Mouse (Mus musculus) lung, embryonic 14.5 days (tissue): ENCODE results near the gene Nln. TPM values are rescaled to one million over a fixed set of nuclear protein-coding genes. Genes with fewer than 3 reads are reported as not detected.
A peak's percentile ranks its signal among the peaks of the same experiment; 100 is the strongest.

Source experiments
- ATAC-seq: fragments of 200-750 bp; cut with Nextera tagmentation; 2 replicates; pipeline ENCODE4 v1.8.0; 2017; ENCODE audit warnings: mild to moderate bottlenecking, moderate TSS enrichment, moderate library complexity; ENCODE audit not compliant: insufficient read depth
- DNase-seq: peaks from one replicate; pipeline ENCODE4 v3.0.0-alpha.2; 2015
- H3K27ac ChIP-seq: fragments of 300-500 bp; sonication (generic); 2 replicates; pipeline ENCODE4 v1.5.1; 2014; ENCODE audit warnings: low read depth, mild to moderate bottlenecking, moderate library complexity
- H3K27me3 ChIP-seq: fragments of 300-500 bp; sonication (generic); 2 replicates; pipeline ENCODE4 v1.6.1; 2014; ENCODE audit warnings: low read length, control low read depth; ENCODE audit not compliant: insufficient read depth
- H3K36me3 ChIP-seq: fragments of 300-500 bp; sonication (generic); 2 replicates; pipeline ENCODE4 v1.6.1; 2014; ENCODE audit warnings: control low read depth; ENCODE audit not compliant: insufficient read depth
- H3K4me1 ChIP-seq: fragments of 300-500 bp; sonication (generic); 2 replicates; pipeline ENCODE4 v1.6.1; 2014; ENCODE audit warnings: antibody characterized with exemption, control low read depth; ENCODE audit not compliant: insufficient read depth
- H3K4me2 ChIP-seq: fragments of 300-500 bp; sonication (generic); 2 replicates; pipeline ENCODE4 v1.6.1; 2014; ENCODE audit warnings: mild to moderate bottlenecking
- H3K4me3 ChIP-seq: fragments of 300-500 bp; sonication (generic); 2 replicates; pipeline ENCODE4 v1.5.1; 2014; ENCODE audit warnings: low read depth, low read length
- H3K9ac ChIP-seq: fragments of 300-500 bp; sonication (generic); 2 replicates; pipeline ENCODE4 v1.6.1; 2014
- H3K9me3 ChIP-seq: fragments of 300-500 bp; sonication (generic); 2 replicates; pipeline ENCODE4 v1.6.1; 2016; ENCODE audit warnings: low read depth, low read length, control low read depth
- CTCF ChIP-seq: IDR thresholded peaks from 2 replicates; pipeline ENCODE4 v1.5.1; 2016; ENCODE audit warnings: antibody characterized with exemption, low read depth
- WGBS: fragments of 180-500 bp; shearing (Covaris S2); extraction: QIAGEN DNeasy Blood & Tissue Kit; methylation state at CpG from one replicate; pipeline ENCODE4 v1.1.7; 2014; 5-methylcytosine and 5-hydroxymethylcytosine counted together
- polyA plus RNA-seq: library from polyadenylated mRNA; unstranded; fragments of >200 nt; fragmentation: Nextera tagmentation; extraction: Ambion mirVana; gene quantifications from 2 replicates; pipeline ENCODE4 v1.2.1, GENCODE M21; 2014

Gene Nln
- polyA plus RNA-seq, 1 experiment from 2014 or later, result 24.8 TPM

DNA sequence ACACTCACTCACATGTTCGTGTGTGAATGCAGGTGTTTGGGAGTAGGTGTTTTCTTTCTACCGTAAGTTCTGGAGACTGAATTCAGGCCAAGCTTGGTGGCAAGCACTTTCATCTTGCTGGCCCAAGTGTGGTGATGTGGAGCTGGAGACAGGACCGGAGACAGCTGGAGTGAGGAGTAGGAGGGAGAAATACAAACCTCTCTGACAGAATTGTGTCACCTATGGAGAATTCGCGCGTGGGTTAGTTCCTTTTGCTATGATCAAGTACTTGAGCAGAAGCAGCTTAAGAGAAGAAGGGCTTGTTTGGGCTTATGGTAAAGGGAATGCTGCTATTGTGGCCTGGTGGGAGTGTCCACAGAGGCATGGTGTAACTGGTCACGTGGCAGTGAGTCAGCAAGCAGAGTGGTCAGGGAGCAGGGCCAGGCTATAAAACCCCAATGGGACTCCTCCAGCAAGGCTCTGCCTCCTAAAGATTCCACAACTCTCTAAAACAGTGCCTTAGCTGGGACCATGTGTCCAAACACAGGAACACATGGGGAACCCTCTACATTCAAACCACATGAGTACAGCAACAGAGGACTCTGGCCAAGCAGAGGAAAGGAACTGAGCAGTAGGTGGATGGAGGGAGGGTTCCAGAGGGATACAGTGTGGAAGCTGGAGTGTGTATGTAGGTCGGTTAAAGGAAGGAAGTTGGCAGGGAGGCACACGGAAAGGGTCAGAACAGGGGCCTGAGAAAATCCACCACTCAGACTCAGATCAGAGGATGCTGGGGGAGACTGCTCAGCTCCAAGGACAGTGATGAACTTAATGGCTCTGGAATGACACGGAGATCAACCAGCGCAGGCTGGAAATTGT is 14.7 kb downstream of the Nln start:
- no peak for DNase-seq
- Histone ChIP-seq H3K9ac (no peak overlapping the region), H3K4me3 (no peak overlapping the region), H3K9me3 (no peaks in the 10 kb centered on the region), H3K4me2 (no peak overlapping the region), H3K27me3 (no peaks in the 10 kb centered on the region), H3K27ac (no peak overlapping the region), H3K4me1 (peaks cover 7% of the 10 kb centered on the region), H3K36me3 (0 out of 2 replicates have a peak, but pooled peaks cover 2% of the 10 kb centered on the region)
- WGBS, result 69% methylated on average over 11 of the region's 11 CpGs
- no peak for TF ChIP-seq CTCF
- peak; percentile 28; the same call in 1 of the 2 replicates for ATAC-seq

DNA sequence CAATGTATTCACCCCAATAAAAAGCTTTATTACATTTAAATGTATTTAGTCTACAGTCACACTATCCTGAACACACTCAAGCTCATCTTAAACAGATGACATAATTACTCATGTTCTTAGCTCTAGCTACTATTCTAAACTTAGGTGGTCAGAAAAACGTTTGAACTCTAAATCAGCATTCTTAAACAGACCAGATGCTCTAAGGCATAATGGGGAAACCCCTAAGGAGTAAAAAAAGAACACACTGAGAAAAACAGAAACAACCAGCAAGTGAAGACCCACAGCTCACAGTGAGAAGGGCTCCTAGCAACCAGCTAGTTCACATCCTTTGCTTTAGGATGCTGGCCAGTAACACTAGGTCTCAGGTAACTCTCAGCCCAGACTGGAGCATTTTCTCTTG is 17.7 kb downstream of the Nln start:
- H3K27me3 ChIP-seq, result no peaks in the 10 kb centered on the region
- H3K9ac ChIP-seq, result no peak overlapping the region
- H3K4me1 ChIP-seq, result 0 out of 2 replicates have a peak, but pooled peaks cover 2% of the 10 kb centered on the region
- TF ChIP-seq CTCF, result no peak
- H3K4me2 ChIP-seq, result no peak overlapping the region
- H3K27ac ChIP-seq, result no peak overlapping the region
- 4% methylated on average over 1 of the region's 1 CpGs for WGBS
- no peak overlapping the region for H3K4me3 ChIP-seq
- no peaks in the 10 kb centered on the region for H3K9me3 ChIP-seq
- H3K36me3 ChIP-seq, result 0 out of 2 replicates have a peak, but pooled peaks cover 2% of the 10 kb centered on the region
- ATAC-seq, result no peak
- DNase-seq, result no peak

DNA sequence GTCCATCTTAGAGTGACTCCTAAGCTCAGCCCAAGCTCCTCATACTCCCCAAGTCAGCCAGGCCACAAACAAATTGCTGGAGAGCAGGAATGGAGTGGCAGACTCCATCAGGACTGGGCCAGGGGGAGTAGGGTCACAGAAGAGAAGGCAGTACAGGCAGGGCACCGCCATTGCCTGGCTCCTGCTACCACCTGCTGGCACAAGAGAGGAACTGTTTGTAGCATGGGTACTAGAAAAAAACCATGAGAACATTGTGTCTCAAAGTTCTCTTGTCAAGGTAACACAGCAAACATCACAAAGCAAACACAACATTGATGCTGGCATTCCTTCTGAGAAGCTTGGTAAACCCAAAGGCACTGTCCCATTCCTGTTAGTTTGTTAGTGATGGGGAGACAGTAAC is 20.0 kb downstream of the Nln start:
- H3K27me3 ChIP-seq, result no peaks in the 10 kb centered on the region
- no peaks in the 10 kb centered on the region for H3K4me1 ChIP-seq
- peak; percentile 71 for DNase-seq
- ATAC-seq, result peak; percentile 85; the same call in 1 of the 2 replicates
- no peak overlapping the region for H3K9ac ChIP-seq
- H3K9me3 ChIP-seq, result no peaks in the 10 kb centered on the region
- H3K27ac ChIP-seq, result no peak overlapping the region
- 0 out of 2 replicates have a peak, but pooled peaks cover 2% of the 10 kb centered on the region for H3K36me3 ChIP-seq
- WGBS, result 24% methylated on average over 1 of the region's 1 CpGs
- no peak overlapping the region for H3K4me3 ChIP-seq
- peak; percentile 94 for TF ChIP-seq CTCF
- H3K4me2 ChIP-seq, result no peak overlapping the region

DNA sequence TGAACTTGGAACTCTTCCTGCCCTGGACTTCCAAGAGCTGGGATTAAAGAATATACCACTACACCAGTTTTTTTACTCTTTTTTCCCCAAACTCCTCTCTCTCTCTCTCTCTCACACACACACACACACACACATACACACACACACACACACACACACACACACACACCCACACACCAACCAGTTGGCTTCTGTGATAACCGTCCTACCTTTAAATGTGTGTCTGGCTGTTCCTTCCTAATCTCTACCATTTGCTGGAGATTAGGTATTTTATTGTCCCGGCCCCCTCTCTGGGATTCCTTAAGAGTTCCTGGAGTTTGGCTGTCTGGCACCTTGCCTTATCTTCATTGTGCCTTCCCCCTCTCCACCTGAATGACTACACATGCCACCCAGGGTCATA is 24.8 kb downstream of the Nln start:
- H3K4me1 ChIP-seq, result no peaks in the 10 kb centered on the region
- no peak overlapping the region for H3K4me3 ChIP-seq
- no peak for ATAC-seq
- H3K9me3 ChIP-seq, result no peaks in the 10 kb centered on the region
- no peak for DNase-seq
- H3K27ac ChIP-seq, result no peak overlapping the region
- no peak overlapping the region for H3K9ac ChIP-seq
- no peak for TF ChIP-seq CTCF
- WGBS, result 62% methylated on average over 2 of the region's 2 CpGs
- H3K27me3 ChIP-seq, result no peaks in the 10 kb centered on the region
- H3K36me3 ChIP-seq, result no peaks in the 10 kb centered on the region
- no peak overlapping the region for H3K4me2 ChIP-seq

DNA sequence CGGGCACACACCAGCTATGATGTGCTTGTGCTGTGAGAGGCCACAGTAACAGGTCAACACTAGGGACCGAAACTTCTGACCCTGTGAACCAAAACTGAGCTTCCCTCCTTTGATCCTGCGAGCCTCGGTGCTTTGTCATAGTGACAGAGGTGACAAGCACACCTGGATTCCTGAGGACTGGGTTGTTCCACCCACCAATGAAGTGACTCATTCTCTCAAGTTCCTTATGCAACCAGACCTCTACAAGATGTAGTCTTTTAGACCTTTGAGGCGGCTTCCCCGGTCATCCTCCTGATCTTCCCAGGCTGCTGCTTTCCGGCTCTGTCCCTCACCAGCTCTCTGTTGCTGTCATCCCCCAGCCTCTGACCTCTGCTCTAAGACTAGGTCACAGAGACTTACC is 26.9 kb downstream of the Nln start:
- H3K27me3 ChIP-seq, result no peaks in the 10 kb centered on the region
- no peak for TF ChIP-seq CTCF
- ATAC-seq (no peak), DNase-seq (no peak)
- no peaks in the 10 kb centered on the region for H3K9me3 ChIP-seq
- H3K36me3 ChIP-seq, result no peaks in the 10 kb centered on the region
- 59% methylated on average over 7 of the region's 7 CpGs for WGBS
- H3K9ac ChIP-seq, result no peak overlapping the region
- no peaks in the 10 kb centered on the region for H3K4me1 ChIP-seq
- no peak overlapping the region for H3K27ac ChIP-seq
- H3K4me2 ChIP-seq, result no peak overlapping the region
- no peak overlapping the region for H3K4me3 ChIP-seq

DNA sequence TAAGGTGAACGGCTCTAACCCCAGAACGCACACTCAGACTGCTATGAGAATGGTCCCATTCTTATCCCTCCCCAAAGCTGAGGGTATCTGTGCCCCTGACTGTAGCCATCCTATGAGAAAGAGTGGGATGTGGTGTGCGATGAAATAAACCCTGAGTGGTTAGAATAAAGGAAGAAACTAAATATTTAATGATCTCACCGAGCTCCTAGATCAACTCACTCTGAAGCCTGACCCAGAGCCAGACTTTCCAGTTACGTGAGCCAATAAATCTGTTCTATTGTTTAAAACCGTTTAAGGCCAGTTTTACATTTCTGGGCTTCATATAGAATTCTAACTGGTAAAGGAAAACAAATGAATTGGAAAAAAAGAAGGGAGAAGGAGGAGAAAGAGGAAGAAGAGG is 32.4 kb downstream of the Nln start:
- Histone ChIP-seq H3K9me3 (no peaks in the 10 kb centered on the region), H3K4me1 (no peaks in the 10 kb centered on the region), H3K9ac (no peak overlapping the region), H3K4me3 (no peak overlapping the region), H3K4me2 (no peak overlapping the region), H3K36me3 (0 out of 2 replicates have a peak, but pooled peaks cover 4% of the 10 kb centered on the region), H3K27ac (no peak overlapping the region), H3K27me3 (no peaks in the 10 kb centered on the region)
- DNase-seq, result peak; percentile 11
- ATAC-seq, result no peak
- 68% methylated on average over 6 of the region's 6 CpGs for WGBS
- no peak for TF ChIP-seq CTCF

DNA sequence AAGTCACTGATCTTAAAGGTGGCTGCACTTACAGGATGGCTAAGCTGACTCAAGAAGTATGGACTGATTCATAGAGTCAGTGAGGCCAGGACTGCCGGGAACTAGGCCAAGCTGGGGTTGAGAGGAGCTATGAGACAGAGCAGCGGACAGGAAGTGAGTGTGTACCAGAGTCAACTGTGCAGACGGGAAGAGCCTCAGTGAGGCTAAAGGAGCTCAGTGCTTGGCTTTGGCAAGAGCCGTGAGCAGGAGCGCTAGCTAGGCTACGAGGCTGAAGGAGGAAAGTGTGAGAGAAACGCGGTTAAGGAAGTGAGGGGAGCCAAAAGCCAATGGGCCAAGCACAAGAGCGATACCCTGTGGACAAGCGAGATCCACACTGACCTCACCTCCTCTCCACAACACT is 34.7 kb downstream of the Nln start:
- 0 out of 2 replicates have a peak, but pooled peaks cover 9% of the 10 kb centered on the region for H3K36me3 ChIP-seq
- no peak overlapping the region for H3K9ac ChIP-seq
- no peaks in the 10 kb centered on the region for H3K27me3 ChIP-seq
- no peak for TF ChIP-seq CTCF
- ATAC-seq, result peak; percentile 85
- H3K27ac ChIP-seq, result peak overlapping the region; percentile 60; the same call in 1 of the 2 replicates
- H3K9me3 ChIP-seq, result no peaks in the 10 kb centered on the region
- WGBS, result 50% methylated on average over 10 of the region's 10 CpGs
- H3K4me2 ChIP-seq, result no peak overlapping the region
- no peaks in the 10 kb centered on the region for H3K4me1 ChIP-seq
- H3K4me3 ChIP-seq, result no peak overlapping the region
- peak; percentile 78 for DNase-seq
